Mouse (Mus musculus): ENCODE measurements around the gene Pik3r6.

GRCm38 (mm10) chr11:68583906-68584480, 81.2 kb downstream of the Pik3r6 start:
- no peak for TF ChIP-seq EP300 (IDR thresholded peaks at IDR 0.05; ENCODE audit: low read depth)
- no peak for TF ChIP-seq CTCF (IDR thresholded peaks at IDR 0.05; ENCODE audit: low read depth)
